9 mouse cellular contexts compared by ENCODE assay signal in genomic region chr6:98525286-98525685, GRCm38 (mm10).
DNase-seq lines count a peak whose midpoint lies in the region; ATAC-seq and TF ChIP-seq lines count a peak whose summit lies in the region.
"Had no signal": no experiment of that assay in that cellular context is flagged by ENCODE, and none has a peak within 500 bp of the region (broad histone marks: within the 10 kb centered on the region; RNA-seq: fewer than 3 reads in every experiment).

No protein-coding gene starts in this region.

- H3K9me3 ChIP-seq in intestine, embryonic 14.5 days (ENCODE audit: control insufficient read depth, low read length), result no peaks in the 10 kb centered on the region
- no peaks in the 10 kb centered on the region for H3K9me3 ChIP-seq in intestine, embryonic 15.5 days
- H3K9me3 ChIP-seq in E14TG2a.4 (ENCODE audit: low read length), result no peaks in the 10 kb centered on the region
- no peaks in the 10 kb centered on the region for H3K9me3 ChIP-seq in midbrain, postnatal 0 days (ENCODE audit: low read length)

- H3K36me3 ChIP-seq in intestine, embryonic 14.5 days (ENCODE audit: control insufficient read depth, insufficient read depth, low read length), result no peaks in the 10 kb centered on the region
- H3K36me3 ChIP-seq in intestine, embryonic 15.5 days, result no peaks in the 10 kb centered on the region
- no peaks in the 10 kb centered on the region for H3K36me3 ChIP-seq in E14TG2a.4 (ENCODE audit: insufficient read depth, low read length)
- no peaks in the 10 kb centered on the region for H3K36me3 ChIP-seq in midbrain, postnatal 0 days (ENCODE audit: insufficient read depth, low read length)

- peak overlapping the region; percentile 26; the same call in 1 of the 2 replicates for H3K4me2 ChIP-seq in intestine, embryonic 14.5 days (ENCODE audit: low read length)
- no peak overlapping the region for H3K4me2 ChIP-seq in intestine, embryonic 15.5 days (replicated peaks)
- H3K4me2 ChIP-seq in midbrain, postnatal 0 days (ENCODE audit: low read depth, low read length, poor library complexity, severe bottlenecking), result no peak overlapping the region

- 3% methylated on average over 6 of the region's 6 CpGs for WGBS in intestine, embryonic 14.5 days
- WGBS in intestine, embryonic 15.5 days, result 6% methylated on average over 6 of the region's 6 CpGs
- 7% methylated on average over 6 of the region's 6 CpGs for WGBS in midbrain, postnatal 0 days

- H3K4me3 ChIP-seq in intestine, embryonic 14.5 days (ENCODE audit: low read depth, low read length), result no peak overlapping the region
- H3K4me3 ChIP-seq in intestine, embryonic 15.5 days (replicated peaks), result no peak overlapping the region
- H3K4me3 ChIP-seq in E14TG2a.4 (replicated peaks; ENCODE audit: low read length), result no peak overlapping the region
- no peak overlapping the region for H3K4me3 ChIP-seq in midbrain, postnatal 0 days (ENCODE audit: low read depth, low read length)
- H3K4me3 ChIP-seq: erythroblast, embryonic 14.5 days had no signal

- DNase-seq in intestine, embryonic 14.5 days (ENCODE audit: low spot score), result peak; percentile 71
- DNase-seq in brain, adult 2 months (ENCODE audit: low read depth, low spot score), result peak; percentile 82
- DNase-seq in layer of hippocampus, postnatal 14 days (ENCODE audit: low spot score in 2 of 2), result peak; percentile 41 to 67
- peak; percentile 82 for DNase-seq in midbrain, postnatal 0 days (ENCODE audit: low spot score)
- peak; percentile 43 to 46 for DNase-seq in urinary bladder, postnatal 36 days (ENCODE audit: low spot score in 2 of 2)

- peak; percentile 89 for TF ChIP-seq CTCF in E14TG2a.4 (conservative IDR thresholded peaks at IDR 0.05; ENCODE audit: low read length)
- TF ChIP-seq CTCF in midbrain, postnatal 0 days (IDR thresholded peaks at IDR 0.05), result peak; percentile 91

- H3K4me1 ChIP-seq in intestine, embryonic 14.5 days (replicated peaks; ENCODE audit: control insufficient read depth, insufficient read depth, low read length), result peaks cover 6% of the 10 kb centered on the region; the same call in 1 of the 2 replicates
- 0 out of 2 replicates have a peak, but pooled peaks cover 5% of the 10 kb centered on the region for H3K4me1 ChIP-seq in intestine, embryonic 15.5 days (replicated peaks)
- peaks cover 33% of the 10 kb centered on the region for H3K4me1 ChIP-seq in E14TG2a.4 (replicated peaks; ENCODE audit: low read depth, low read length)
- no peaks in the 10 kb centered on the region for H3K4me1 ChIP-seq in midbrain, postnatal 0 days (ENCODE audit: insufficient read depth, low read length)

- H3K27me3 ChIP-seq in intestine, embryonic 14.5 days (replicated peaks; ENCODE audit: control insufficient read depth, insufficient read depth, low read length), result no peaks in the 10 kb centered on the region
- no peaks in the 10 kb centered on the region for H3K27me3 ChIP-seq in intestine, embryonic 15.5 days (replicated peaks)
- H3K27me3 ChIP-seq in E14TG2a.4 (ENCODE audit: insufficient read depth, low read length), result peaks cover 12% of the 10 kb centered on the region; the same call in 1 of the 2 replicates
- peaks cover 8% of the 10 kb centered on the region for H3K27me3 ChIP-seq in midbrain, postnatal 0 days (ENCODE audit: insufficient read depth, low read length)

- no peak overlapping the region for H3K27ac ChIP-seq in intestine, embryonic 14.5 days (ENCODE audit: low read depth)
- H3K27ac ChIP-seq in intestine, embryonic 15.5 days, result no peak overlapping the region
- H3K27ac ChIP-seq in midbrain, postnatal 0 days (ENCODE audit: low read depth, low read length), result no peak overlapping the region

- no peak for ATAC-seq in intestine, embryonic 14.5 days (replicated peaks; ENCODE audit: low FRiP score, low TSS enrichment, low read depth)
- ATAC-seq in intestine, embryonic 15.5 days, result no peak
- ATAC-seq in frontal cortex, adult (ENCODE audit: low TSS enrichment), result peak; percentile 66; the same call in 1 of the 2 replicates
- ATAC-seq in midbrain, postnatal 0 days (ENCODE audit: low FRiP score), result no peak

- H3K9ac ChIP-seq in intestine, embryonic 14.5 days (ENCODE audit: low read length), result no peak overlapping the region
- H3K9ac ChIP-seq in intestine, embryonic 15.5 days, result no peak overlapping the region
- H3K9ac ChIP-seq in midbrain, postnatal 0 days (replicated peaks; ENCODE audit: low read length, poor library complexity, severe bottlenecking), result no peak overlapping the region
